Mouse (Mus musculus) kidney, embryonic 16.5 days (tissue): Measurements from ENCODE around the gene Map3k21. TPM values are rescaled to one million over a fixed set of nuclear protein-coding genes. Genes with fewer than 3 reads are reported as not detected.

Experiments used
- ATAC-seq: fragments of 200-750 bp; cut with Nextera tagmentation; 2 replicates; pipeline ENCODE4 v1.8.0; 2017; ENCODE audit warnings: moderate TSS enrichment; ENCODE audit not compliant: low FRiP score, low TSS enrichment
- H3K27ac ChIP-seq: fragments of 300-500 bp; sonication (generic); 2 replicates; pipeline ENCODE4 v1.5.1; 2014; ENCODE audit warnings: low read length
- H3K27me3 ChIP-seq: fragments of 300-500 bp; sonication (generic); 2 replicates; pipeline ENCODE4 v1.6.1; 2014; ENCODE audit warnings: low read length, control low read depth, mixed read lengths; ENCODE audit not compliant: insufficient read depth
- H3K36me3 ChIP-seq: fragments of 300-500 bp; sonication (generic); 2 replicates; pipeline ENCODE4 v1.6.1; 2014; ENCODE audit warnings: low read length, control low read depth, mixed read lengths; ENCODE audit not compliant: insufficient read depth
- H3K4me1 ChIP-seq: fragments of 300-500 bp; sonication (generic); 2 replicates; pipeline ENCODE4 v1.6.1; 2014; ENCODE audit warnings: low read length, control low read depth, mixed read lengths; ENCODE audit not compliant: insufficient read depth
- H3K4me2 ChIP-seq: fragments of 300-500 bp; sonication (generic); replicated peaks from 2 replicates; pipeline ENCODE4 v1.6.1; 2014; ENCODE audit warnings: low read depth, low read length
- H3K4me3 ChIP-seq: fragments of 300-500 bp; sonication (generic); 2 replicates; pipeline ENCODE4 v1.5.1; 2014; ENCODE audit warnings: mild to moderate bottlenecking, low read length
- H3K9ac ChIP-seq: fragments of 300-500 bp; sonication (generic); replicated peaks from 2 replicates; pipeline ENCODE4 v1.6.1; 2014; ENCODE audit warnings: low read length
- H3K9me3 ChIP-seq: fragments of 300-500 bp; sonication (generic); 2 replicates; pipeline ENCODE4 v1.6.1; 2016; ENCODE audit warnings: low read length, control low read depth
- WGBS: fragments of 180-500 bp; shearing (Covaris S2); extraction: QIAGEN DNeasy Blood & Tissue Kit; methylation state at CpG from one replicate; pipeline ENCODE4 v1.1.7; 2014; 5-methylcytosine and 5-hydroxymethylcytosine counted together
- polyA plus RNA-seq: library from polyadenylated mRNA; unstranded; fragments of >200 nt; fragmentation: Nextera tagmentation; extraction: Ambion mirVana; gene quantifications from 2 replicates; pipeline ENCODE4 v1.2.1, GENCODE M21; 2015

Gene Map3k21
- polyA plus RNA-seq, 1 experiment from 2014 or later: 3.9 TPM

DNA sequence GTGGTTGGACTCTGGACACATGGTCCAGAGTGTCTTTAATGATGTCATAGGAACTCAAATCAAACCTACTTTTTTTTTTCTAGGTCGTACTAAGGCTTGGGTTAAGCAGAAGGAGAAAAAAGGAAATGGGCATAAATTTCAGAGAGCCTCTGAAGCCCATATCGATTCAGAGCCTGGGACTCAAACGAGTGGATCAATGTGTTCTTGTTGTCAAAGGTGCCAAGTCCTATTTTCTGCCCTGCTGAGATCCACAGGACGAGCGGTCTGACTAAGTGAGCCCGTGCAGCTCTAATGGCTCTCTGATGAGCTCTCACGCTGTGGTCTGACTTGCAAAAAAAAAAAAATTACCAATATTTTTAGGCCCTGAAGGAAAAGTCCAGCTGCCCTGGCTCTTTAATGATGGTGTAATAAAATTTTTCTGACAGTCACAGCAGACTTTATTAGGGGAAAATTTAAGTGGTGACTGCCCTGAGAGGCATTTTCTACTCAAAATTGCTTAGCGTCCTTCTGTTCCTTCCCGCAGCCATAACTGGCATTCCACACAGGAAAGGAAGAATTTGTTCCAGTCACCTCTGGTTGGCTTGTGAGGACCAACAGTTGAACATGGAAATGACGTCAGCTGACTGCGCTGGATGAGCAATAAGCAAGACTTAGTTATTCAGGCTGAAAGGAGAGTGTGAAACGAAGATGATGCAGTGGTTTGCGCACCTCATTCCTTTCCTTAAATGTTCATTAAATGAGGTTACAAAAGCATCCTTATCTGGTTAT, 47.2 kb downstream of the Map3k21 start:
- Histone ChIP-seq H3K4me1 (no peaks in the 10 kb centered on the region), H3K27ac (no peak overlapping the region), H3K4me3 (no peak overlapping the region), H3K9ac (no peak overlapping the region), H3K27me3 (peaks cover 3% of the 10 kb centered on the region; the same call in 1 of the 2 replicates), H3K4me2 (no peak overlapping the region), H3K9me3 (peaks cover 10% of the 10 kb centered on the region; the same call in 1 of the 2 replicates), H3K36me3 (no peaks in the 10 kb centered on the region)
- no peak for ATAC-seq
- WGBS: 64% methylated on average over 13 of the region's 13 CpGs

DNA sequence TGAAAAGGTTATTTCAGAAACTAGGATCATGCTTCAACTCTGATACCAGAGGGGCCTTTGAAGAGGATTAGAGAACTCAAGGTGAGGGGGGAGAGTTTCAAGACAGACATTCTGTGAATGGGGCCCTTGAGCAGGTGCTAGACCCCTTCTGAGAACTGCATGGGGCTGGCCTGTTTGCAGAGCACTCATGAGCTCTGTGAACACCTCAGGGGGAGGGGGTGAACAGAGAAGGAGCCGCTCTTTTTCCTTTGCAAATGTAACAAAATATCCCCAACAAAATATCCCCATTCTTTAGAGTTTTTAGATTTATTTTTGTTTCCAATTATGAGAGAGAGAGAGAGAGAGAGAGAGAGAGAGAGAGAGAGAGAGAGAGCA, 47.7 kb downstream of the Map3k21 start:
- Histone ChIP-seq H3K27me3 (peaks cover 3% of the 10 kb centered on the region; the same call in 1 of the 2 replicates), H3K27ac (no peak overlapping the region), H3K4me2 (no peak overlapping the region), H3K36me3 (no peaks in the 10 kb centered on the region), H3K4me1 (no peaks in the 10 kb centered on the region), H3K9me3 (peaks cover 10% of the 10 kb centered on the region; the same call in 1 of the 2 replicates), H3K4me3 (no peak overlapping the region), H3K9ac (no peak overlapping the region)
- no peak for ATAC-seq
- 75% methylated on average over 1 of the region's 1 CpGs for WGBS

DNA sequence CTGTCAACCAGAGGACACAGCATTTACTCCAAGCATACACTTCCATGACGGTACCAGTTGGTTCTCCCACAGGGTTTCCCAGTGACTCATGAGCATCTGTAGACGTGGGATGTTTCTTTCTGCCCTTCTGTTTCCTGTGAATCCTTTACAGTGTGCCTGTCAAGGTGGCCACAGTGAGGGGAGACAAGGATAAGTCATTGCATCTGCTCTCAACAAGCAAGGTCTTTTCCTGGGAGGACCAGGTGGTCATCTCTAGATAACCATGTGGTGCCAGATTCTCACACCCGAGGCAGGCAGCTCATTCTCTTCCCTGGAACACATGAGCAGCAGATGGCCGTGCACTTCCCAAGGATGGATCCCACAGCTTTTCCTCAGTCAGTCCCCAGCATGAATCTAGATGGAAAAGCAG, 49.1 kb downstream of the Map3k21 start:
- 49% methylated on average over 4 of the region's 4 CpGs for WGBS
- Histone ChIP-seq H3K4me3 (no peak overlapping the region), H3K9me3 (peaks cover 10% of the 10 kb centered on the region; the same call in 1 of the 2 replicates), H3K27me3 (peaks cover 7% of the 10 kb centered on the region), H3K9ac (no peak overlapping the region), H3K4me2 (no peak overlapping the region), H3K4me1 (no peaks in the 10 kb centered on the region), H3K27ac (no peak overlapping the region), H3K36me3 (no peaks in the 10 kb centered on the region)
- ATAC-seq: no peak

DNA sequence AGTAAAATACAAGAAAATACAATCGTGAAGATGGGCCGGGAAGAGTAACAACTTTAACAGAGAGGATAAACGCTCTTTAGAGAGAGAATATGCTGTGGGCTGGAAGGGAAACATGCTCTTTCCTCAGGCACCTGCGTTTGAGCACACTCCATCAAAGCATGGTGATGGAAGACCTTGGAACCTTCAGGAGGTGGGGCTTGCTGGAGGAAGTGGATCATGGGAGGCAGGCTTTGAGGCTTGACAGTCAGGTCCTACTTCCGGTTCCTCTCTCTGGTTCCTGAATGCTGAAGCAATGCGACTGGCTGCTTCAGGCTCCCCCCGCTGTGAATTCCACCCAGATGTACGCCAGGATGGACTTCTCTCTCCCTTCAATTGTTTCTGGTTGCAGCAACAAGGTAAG, 49.8 kb downstream of the Map3k21 start:
- no peaks in the 10 kb centered on the region for H3K4me1 ChIP-seq
- H3K27ac ChIP-seq: no peak overlapping the region
- 84% methylated on average over 8 of the region's 8 CpGs for WGBS
- H3K36me3 ChIP-seq: no peaks in the 10 kb centered on the region
- peaks cover 5% of the 10 kb centered on the region for H3K27me3 ChIP-seq
- H3K9ac ChIP-seq: no peak overlapping the region
- ATAC-seq: no peak
- H3K4me2 ChIP-seq: no peak overlapping the region
- H3K9me3 ChIP-seq: peaks cover 14% of the 10 kb centered on the region; the same call in 1 of the 2 replicates
- no peak overlapping the region for H3K4me3 ChIP-seq

DNA sequence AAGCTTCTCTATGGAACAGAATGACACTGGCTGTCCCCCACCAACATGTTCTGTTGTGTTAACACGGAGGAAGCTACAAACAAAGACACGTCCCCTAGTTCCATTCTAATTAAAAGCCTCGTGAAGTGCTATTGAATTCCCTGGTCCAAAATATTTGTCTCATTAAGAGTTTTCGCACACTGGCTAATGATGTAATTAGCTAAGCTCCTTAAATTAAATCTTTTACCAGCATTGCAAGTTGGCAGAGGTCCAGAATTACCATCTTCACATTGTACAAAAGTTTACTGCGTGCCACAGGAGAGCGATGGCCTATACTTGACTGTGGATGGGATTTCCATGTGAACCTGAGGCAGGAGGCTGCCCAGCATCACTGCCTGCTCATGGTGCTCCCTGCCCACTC, 51.5 kb downstream of the Map3k21 start:
- 90% methylated on average over 6 of the region's 6 CpGs for WGBS
- Histone ChIP-seq H3K4me1 (no peaks in the 10 kb centered on the region), H3K9ac (no peak overlapping the region), H3K9me3 (peaks cover 14% of the 10 kb centered on the region; the same call in 1 of the 2 replicates), H3K4me2 (no peak overlapping the region), H3K27me3 (peaks cover 5% of the 10 kb centered on the region; the same call in 1 of the 2 replicates), H3K36me3 (no peaks in the 10 kb centered on the region), H3K4me3 (no peak overlapping the region), H3K27ac (no peak overlapping the region)
- no peak for ATAC-seq

DNA sequence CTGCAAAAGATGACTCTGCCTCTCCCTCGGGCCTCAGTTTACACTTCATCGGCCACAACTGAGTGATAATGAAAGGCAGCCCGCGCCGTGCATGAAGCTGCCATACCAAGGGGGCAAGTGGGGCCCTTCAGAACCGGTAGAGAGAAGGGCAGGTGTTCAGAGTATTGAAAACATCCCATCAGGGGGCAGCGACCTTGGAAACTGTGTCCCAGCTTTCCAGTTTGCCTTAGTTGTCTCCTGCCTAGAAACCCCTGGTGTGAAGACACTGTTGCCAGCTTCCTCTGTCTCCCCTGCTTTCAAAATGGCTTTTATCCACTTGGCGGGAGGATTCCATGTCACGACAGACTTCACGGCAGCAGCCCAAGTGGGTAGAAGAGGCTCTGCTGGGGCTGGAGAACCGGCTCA, 53.6 kb downstream of the Map3k21 start:
- H3K36me3 ChIP-seq: no peaks in the 10 kb centered on the region
- ATAC-seq: no peak
- H3K4me2 ChIP-seq: peak overlapping the region; percentile 14
- H3K4me1 ChIP-seq: no peaks in the 10 kb centered on the region
- no peak overlapping the region for H3K27ac ChIP-seq
- 9% methylated on average over 11 of the region's 11 CpGs for WGBS
- peaks cover 5% of the 10 kb centered on the region; the same call in 1 of the 2 replicates for H3K27me3 ChIP-seq
- H3K4me3 ChIP-seq: no peak overlapping the region
- H3K9ac ChIP-seq: no peak overlapping the region
- H3K9me3 ChIP-seq: peaks cover 14% of the 10 kb centered on the region; the same call in 1 of the 2 replicates

DNA sequence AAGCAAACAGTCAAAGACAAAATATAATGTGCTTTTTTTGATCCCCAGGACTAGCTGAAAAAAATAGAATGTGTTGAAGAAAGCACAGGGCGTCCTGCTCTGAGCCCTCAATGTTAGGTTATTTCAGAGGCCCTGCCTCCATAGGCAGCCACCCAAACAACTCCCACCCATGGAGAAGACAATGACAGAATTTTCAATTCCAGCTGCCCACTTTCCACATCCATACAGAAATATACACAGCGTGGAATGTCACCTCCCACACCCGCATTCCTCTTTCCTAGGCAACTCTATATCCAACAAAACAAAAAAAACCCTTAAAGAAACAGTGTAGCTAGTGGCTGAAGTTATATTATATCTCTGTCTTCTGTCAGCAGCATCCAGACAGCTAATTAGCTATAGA, 61.1 kb downstream of the Map3k21 start:
- Histone ChIP-seq H3K36me3 (no peaks in the 10 kb centered on the region), H3K27ac (no peak overlapping the region), H3K9ac (no peak overlapping the region), H3K4me3 (no peak overlapping the region), H3K9me3 (no peaks in the 10 kb centered on the region), H3K27me3 (no peaks in the 10 kb centered on the region), H3K4me2 (no peak overlapping the region), H3K4me1 (no peaks in the 10 kb centered on the region)
- no peak for ATAC-seq
- WGBS: 29% methylated on average over 3 of the region's 3 CpGs

DNA sequence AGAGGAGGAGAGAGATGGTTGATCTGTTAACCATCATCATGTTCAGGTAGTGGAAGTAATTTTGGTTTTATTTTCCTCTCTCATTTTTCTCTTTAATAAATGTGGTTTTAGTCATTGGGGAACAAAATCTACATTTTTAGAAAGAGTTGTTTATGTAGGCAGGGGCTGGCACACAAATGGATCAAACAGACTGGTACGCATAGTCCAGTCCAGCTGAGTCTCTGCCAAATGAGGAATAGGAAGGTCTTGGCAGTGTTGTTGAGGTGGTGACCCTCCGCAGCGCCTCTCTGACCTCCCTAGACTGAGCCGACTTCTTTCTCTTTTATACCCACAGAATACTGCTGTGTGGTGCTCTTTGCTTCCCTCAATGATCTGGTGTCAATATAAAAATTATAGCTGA, 65.7 kb downstream of the Map3k21 start:
- ATAC-seq: no peak
- H3K36me3 ChIP-seq: no peaks in the 10 kb centered on the region
- no peak overlapping the region for H3K27ac ChIP-seq
- WGBS: 75% methylated on average over 4 of the region's 4 CpGs
- no peak overlapping the region for H3K4me3 ChIP-seq
- no peak overlapping the region for H3K9ac ChIP-seq
- H3K9me3 ChIP-seq: no peaks in the 10 kb centered on the region
- no peaks in the 10 kb centered on the region for H3K27me3 ChIP-seq
- H3K4me2 ChIP-seq: no peak overlapping the region
- H3K4me1 ChIP-seq: no peaks in the 10 kb centered on the region

DNA sequence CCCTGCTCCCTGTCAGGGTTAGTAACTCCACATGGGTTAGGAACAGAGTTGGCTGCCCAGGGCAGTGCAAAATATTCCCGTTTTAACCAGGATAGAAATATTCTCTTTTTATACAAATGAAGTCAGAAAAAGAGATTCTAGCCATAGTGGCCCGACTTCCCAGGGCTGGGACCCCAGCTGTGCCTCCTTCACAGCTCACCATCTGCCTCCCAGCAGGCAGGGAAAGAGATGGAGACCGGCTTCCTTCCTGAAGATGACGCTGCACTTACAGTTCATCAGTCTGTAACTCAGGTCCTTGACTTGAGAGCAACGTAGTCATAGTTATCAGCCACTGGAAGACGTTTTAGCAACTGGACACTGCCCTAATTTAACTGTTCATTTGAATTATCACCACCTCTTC, 70.6 kb downstream of the Map3k21 start:
- no peak for ATAC-seq
- no peaks in the 10 kb centered on the region for H3K36me3 ChIP-seq
- H3K4me2 ChIP-seq: no peak overlapping the region
- no peaks in the 10 kb centered on the region for H3K27me3 ChIP-seq
- 24% methylated on average over 6 of the region's 6 CpGs for WGBS
- no peak overlapping the region for H3K9ac ChIP-seq
- H3K4me3 ChIP-seq: no peak overlapping the region
- no peaks in the 10 kb centered on the region for H3K4me1 ChIP-seq
- no peaks in the 10 kb centered on the region for H3K9me3 ChIP-seq
- H3K27ac ChIP-seq: no peak overlapping the region

DNA sequence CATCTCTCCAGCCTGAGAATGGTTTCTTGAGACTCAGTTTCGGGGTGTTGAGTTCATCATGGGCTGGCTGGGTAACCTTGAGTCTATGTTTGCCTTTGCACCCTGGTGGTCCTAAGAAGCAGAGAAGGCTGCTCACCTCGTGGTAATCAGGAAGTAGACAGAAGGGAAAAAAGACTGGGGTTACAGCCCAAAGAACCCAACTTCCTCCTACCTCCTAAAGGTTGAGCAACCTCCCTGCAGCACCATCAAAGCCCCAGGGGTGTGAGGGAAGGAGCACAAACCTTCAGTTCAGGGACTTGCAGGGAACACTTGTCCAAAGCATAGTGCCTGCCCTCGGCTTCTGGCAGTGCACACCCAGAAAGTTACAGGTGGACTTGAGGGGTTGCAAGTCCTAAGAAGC, 73.3 kb downstream of the Map3k21 start:
- H3K9me3 ChIP-seq: no peaks in the 10 kb centered on the region
- no peak overlapping the region for H3K4me2 ChIP-seq
- 76% methylated on average over 3 of the region's 3 CpGs for WGBS
- no peak overlapping the region for H3K4me3 ChIP-seq
- no peaks in the 10 kb centered on the region for H3K36me3 ChIP-seq
- 0 out of 2 replicates have a peak, but pooled peaks cover 5% of the 10 kb centered on the region for H3K4me1 ChIP-seq
- no peak overlapping the region for H3K9ac ChIP-seq
- no peak for ATAC-seq
- H3K27me3 ChIP-seq: no peaks in the 10 kb centered on the region
- H3K27ac ChIP-seq: no peak overlapping the region
